Mouse (Mus musculus) small intestine, adult 2 months (tissue): Measurements from ENCODE around the gene Actl10. TPM values are rescaled to one million over a fixed set of nuclear protein-coding genes. Genes with fewer than 3 reads are reported as not detected.

ENCODE experiments used
- H3K27ac ChIP-seq: fragments of 200-500 bp; 2 replicates; pipeline ENCODE4 v1.5.1; 2012; ENCODE audit warnings: low read depth, low read length, control low read depth, inconsistent platforms; ENCODE audit not compliant: insufficient read depth
- H3K27me3 ChIP-seq: fragments of 200-500 bp; 2 replicates; pipeline ENCODE4 v1.6.1; 2012; ENCODE audit warnings: mild to moderate bottlenecking, moderate library complexity, low read length, inconsistent platforms; ENCODE audit not compliant: control insufficient read depth, insufficient read depth
- H3K36me3 ChIP-seq: fragments of 200-500 bp; 2 replicates; pipeline ENCODE4 v1.6.1; 2012; ENCODE audit warnings: mild to moderate bottlenecking, low read length, control low read depth, inconsistent platforms; ENCODE audit not compliant: control insufficient read depth, insufficient read depth
- H3K4me1 ChIP-seq: fragments of 200-500 bp; 2 replicates; pipeline ENCODE4 v1.6.1; 2012; ENCODE audit warnings: low read length, inconsistent platforms, mixed read lengths; ENCODE audit not compliant: control insufficient read depth, insufficient read depth, insufficient read length
- H3K4me3 ChIP-seq: fragments of 200-500 bp; 2 replicates; pipeline ENCODE4 v1.5.1; 2012; ENCODE audit warnings: low read depth, mild to moderate bottlenecking, control low read depth, inconsistent platforms, low read length, moderate library complexity
- CTCF ChIP-seq: fragments of 200-500 bp; IDR thresholded peaks from 2 replicates; pipeline ENCODE4 v1.5.1; 2012; ENCODE audit warnings: low read depth, mild to moderate bottlenecking, control low read depth, inconsistent platforms, low read length, moderate library complexity, mixed read lengths; ENCODE audit not compliant: insufficient replicate concordance, insufficient read length; ENCODE audit errors: extremely low read depth
- POLR2A ChIP-seq: fragments of 200-500 bp; IDR thresholded peaks from 2 replicates; pipeline ENCODE4 v1.6.1; 2012; ENCODE audit warnings: low read depth, mild to moderate bottlenecking, control low read depth, inconsistent platforms, low read length, moderate library complexity
- WGBS: fragments of 180-500 bp; shearing (Covaris S2); methylation state at CpG from one replicate; pipeline ENCODE4 v1.1.7; 2018; 5-methylcytosine and 5-hydroxymethylcytosine counted together
- polyA plus RNA-seq: library from polyadenylated mRNA; depleted of rRNA; stranded (reverse); fragments of >200 nt; gene quantifications from 2 replicates; pipeline ENCODE4 v1.2.3, GENCODE M21; 2012; rRNA removed

The Actl10 gene
- polyA plus RNA-seq, 1 experiment, result not detected

DNA sequence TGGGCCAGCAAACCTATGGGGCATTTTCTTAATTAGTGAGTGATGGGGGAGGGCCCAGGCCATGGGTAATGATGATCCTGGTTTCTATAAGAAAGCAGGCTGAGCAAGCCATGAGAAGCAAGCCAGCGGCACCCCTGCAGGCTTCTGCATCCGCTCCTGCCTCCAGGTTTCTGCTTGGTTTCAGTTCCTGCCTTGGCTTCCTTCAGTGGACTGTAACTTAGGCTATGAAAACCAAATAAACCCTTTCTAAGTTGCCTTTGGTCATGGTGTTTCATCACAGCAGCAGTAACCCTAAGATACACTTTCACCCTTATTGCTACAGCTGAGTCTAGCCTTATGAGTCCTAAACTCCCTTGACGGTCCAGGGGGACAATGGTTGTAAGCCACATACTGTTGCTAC lies 45.8 kb downstream of the Actl10 start:
- no peak overlapping the region for H3K4me3 ChIP-seq
- TF ChIP-seq POLR2A (no peak), CTCF (no peak)
- WGBS, result 86% methylated on average over 3 of the region's 3 CpGs
- no peaks in the 10 kb centered on the region for H3K4me1 ChIP-seq
- H3K27me3 ChIP-seq, result no peaks in the 10 kb centered on the region
- no peak overlapping the region for H3K27ac ChIP-seq
- peaks cover 5% of the 10 kb centered on the region; the same call in 1 of the 2 replicates for H3K36me3 ChIP-seq

- Histone ChIP-seq H3K4me3 (no peak overlapping the region), H3K27ac (no peak overlapping the region), H3K4me1 (peaks cover 5% of the 10 kb centered on the region; the same call in 1 of the 2 replicates), H3K27me3 (no peaks in the 10 kb centered on the region), H3K36me3 (no peaks in the 10 kb centered on the region)
- no peak for TF ChIP-seq POLR2A
- WGBS, result 70% methylated on average over 6 of the region's 6 CpGs
These were observed 49.0 kb downstream of the Actl10 start for GRCm38 (mm10) chr2:154600586-154600985.

DNA sequence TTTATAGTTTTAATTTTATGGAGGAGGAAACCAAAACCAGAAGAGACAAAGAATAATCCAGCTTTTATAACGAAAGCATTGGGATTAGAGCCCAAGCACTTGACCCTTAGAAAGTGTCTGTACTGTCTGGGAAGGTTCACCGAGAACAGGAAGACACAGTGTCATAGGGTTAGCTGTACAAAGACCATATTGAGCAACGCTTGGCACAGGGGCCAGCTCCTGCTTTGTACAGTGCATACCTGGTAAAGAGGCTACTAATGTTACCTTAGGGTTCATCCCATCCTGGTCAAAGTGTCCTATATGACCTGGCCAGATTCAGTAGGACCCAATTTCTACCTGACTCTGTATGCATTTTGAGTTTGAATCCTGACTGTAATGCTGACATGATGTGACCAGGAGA lies 49.7 kb downstream of the Actl10 start:
- no peaks in the 10 kb centered on the region for H3K36me3 ChIP-seq
- peaks cover 5% of the 10 kb centered on the region; the same call in 1 of the 2 replicates for H3K4me1 ChIP-seq
- no peak overlapping the region for H3K27ac ChIP-seq
- 58% methylated on average over 3 of the region's 3 CpGs for WGBS
- H3K27me3 ChIP-seq, result no peaks in the 10 kb centered on the region
- no peak for TF ChIP-seq POLR2A
- TF ChIP-seq CTCF, result no peak
- no peak overlapping the region for H3K4me3 ChIP-seq

Other genes starting within 250 kb of the Actl10 start
- gene Bpifb9b, start 244.5 kb upstream of the Actl10 start, polyA plus RNA-seq, result not detected in 2 replicates
- 3.2 and 5.4 TPM in 2 replicates for gene Cdk5rap1, start 178.8 kb upstream of the Actl10 start, polyA plus RNA-seq
- 12.0 and 27.5 TPM in 2 replicates for gene Snta1, start 143.7 kb upstream of the Actl10 start, polyA plus RNA-seq
- 3.6 and 9.8 TPM in 2 replicates for gene Cbfa2t2, start 115.3 kb upstream of the Actl10 start, polyA plus RNA-seq
- 0.32 and 0.47 TPM in 2 replicates for gene 1700003F12Rik, start 4.7 kb upstream of the Actl10 start, polyA plus RNA-seq
- gene Necab3, start 7.1 kb downstream of the Actl10 start, polyA plus RNA-seq, result 0.24 TPM in 1 of 2 replicates, not detected in the other
- 7.1 and 14.5 TPM in 2 replicates for gene E2f1, start 18.1 kb downstream of the Actl10 start, polyA plus RNA-seq
- 21.4 and 28.8 TPM in 2 replicates for gene Pxmp4, start 51.9 kb downstream of the Actl10 start, polyA plus RNA-seq
- 2.6 and 4.7 TPM in 2 replicates for gene Zfp341, start 61.5 kb downstream of the Actl10 start, polyA plus RNA-seq
- 0.46 and 1.6 TPM in 2 replicates for gene 4930519P11Rik, start 61.7 kb downstream of the Actl10 start, polyA plus RNA-seq
- gene Chmp4b, start 99.9 kb downstream of the Actl10 start, polyA plus RNA-seq, result 73.2 and 131 TPM in 2 replicates
- not detected in 2 replicates for gene Gm14214, start 218.3 kb downstream of the Actl10 start, polyA plus RNA-seq
- 84.3 and 178 TPM in 2 replicates for gene Raly, start 239.3 kb downstream of the Actl10 start, polyA plus RNA-seq
- gene a, start 239.6 kb downstream of the Actl10 start, polyA plus RNA-seq, result 1.2 TPM in 1 of 2 replicates, not detected in the other